Mouse (Mus musculus): ENCODE data around the gene Eif1. TPM values are rescaled to one million over a fixed set of nuclear protein-coding genes. Genes with fewer than 3 reads are reported as not detected.
"Not testable (repeated sequence)": the region's sequence is repeated elsewhere in the genome, so short reads cannot be mapped to it uniquely, and the experiment has no call there.

The Eif1 gene
- total RNA-seq, 2 experiments from 2014 or later: 820 to 888 TPM

- intact Hi-C loops (cut with DNase I): loop anchor here (10.0 kb wide), 1 partner anchor 1324 kb away; the partner anchor contains the start of gene Gjd3
Measured at GRCm38 (mm10) chr11:100308672-100309071, 11.0 kb upstream of the Eif1 start.

GRCm38 (mm10) chr11:100311656-100312055 lies 8.0 kb upstream of the Eif1 start:
- intact Hi-C loops (cut with DNase I): no loop called here
- no peak for DNase-seq (ENCODE audit: low spot score in 2 of 2)

More at GRCm38 (mm10) chr11:100308672-100309071, 11.0 kb upstream of the Eif1 start:
- DNase-seq (ENCODE audit: low spot score in 2 of 2): not testable (repeated sequence)

GRCm38 (mm10) chr11:100312096-100312679 lies 7.5 kb upstream of the Eif1 start:
- intact Hi-C loops (cut with DNase I): no loop called here
- peak; percentile 53 to 89 for DNase-seq (ENCODE audit: low spot score in 2 of 2)

- DNase-seq (ENCODE audit: low spot score in 2 of 2): no peak
- intact Hi-C loops (cut with DNase I): no loop called here
Measured at GRCm38 (mm10) chr11:100313424-100313823, 6.3 kb upstream of the Eif1 start.

- intact Hi-C loops (cut with DNase I): no loop called here
- no peak for DNase-seq (ENCODE audit: low spot score in 2 of 2)
Measured at GRCm38 (mm10) chr11:100315439-100315838, 4.2 kb upstream of the Eif1 start.

GRCm38 (mm10) chr11:100317826-100318380 lies 1.8 kb upstream of the Eif1 start:
- intact Hi-C loops (cut with DNase I): no loop called here
- no peak for DNase-seq (ENCODE audit: low spot score in 2 of 2)

- no peak for DNase-seq (ENCODE audit: low spot score in 2 of 2)
- intact Hi-C loops (cut with DNase I): no loop called here
Measured at GRCm38 (mm10) chr11:100318529-100319451, 895 bp upstream of the Eif1 start.

GRCm38 (mm10) chr11:100320172-100320630 lies 516 bp downstream of the Eif1 start:
- intact Hi-C loops (cut with DNase I): no loop called here
- DNase-seq (ENCODE audit: low spot score in 2 of 2): peak; percentile 91 to 97

GRCm38 (mm10) chr11:100320701-100321410 lies 1.2 kb downstream of the Eif1 start:
- DNase-seq (ENCODE audit: low spot score in 2 of 2); intact Hi-C loops (cut with DNase I): not testable (repeated sequence)

GRCm38 (mm10) chr11:100321479-100322305 lies 2.0 kb downstream of the Eif1 start:
- DNase-seq (ENCODE audit: low spot score in 2 of 2); intact Hi-C loops (cut with DNase I): not testable (repeated sequence)

- DNase-seq (ENCODE audit: low spot score in 2 of 2): no peak
- intact Hi-C loops (cut with DNase I): no loop called here
Measured at GRCm38 (mm10) chr11:100322591-100323258, 3.0 kb downstream of the Eif1 start.

GRCm38 (mm10) chr11:100323578-100323977 lies 3.9 kb downstream of the Eif1 start:
- peak; percentile 56 to 72 for DNase-seq (ENCODE audit: low spot score in 2 of 2)
- intact Hi-C loops (cut with DNase I): no loop called here

- intact Hi-C loops (cut with DNase I): no loop called here
- no peak for DNase-seq (ENCODE audit: low spot score in 2 of 2)
Measured at GRCm38 (mm10) chr11:100325062-100325629, 5.5 kb downstream of the Eif1 start.

- DNase-seq (ENCODE audit: low spot score in 2 of 2): no peak
- intact Hi-C loops (cut with DNase I): no loop called here
Measured at GRCm38 (mm10) chr11:100327316-100327715, 7.6 kb downstream of the Eif1 start.

GRCm38 (mm10) chr11:100327761-100328160 lies 8.1 kb downstream of the Eif1 start:
- DNase-seq (ENCODE audit: low spot score in 2 of 2): no peak
- intact Hi-C loops (cut with DNase I): no loop called here

GRCm38 (mm10) chr11:100330235-100330634 lies 10.6 kb downstream of the Eif1 start:
- no peak for DNase-seq (ENCODE audit: low spot score in 2 of 2)
- intact Hi-C loops (cut with DNase I): no loop called here

GRCm38 (mm10) chr11:100330816-100331375 lies 11.2 kb downstream of the Eif1 start:
- intact Hi-C loops (cut with DNase I); DNase-seq (ENCODE audit: low spot score in 2 of 2): not testable (repeated sequence)
